Mouse (Mus musculus): Measurements from ENCODE around the gene Zfp985.
"Not testable (repeated sequence)": the region's sequence is repeated elsewhere in the genome, so short reads cannot be mapped to it uniquely, and the experiment has no call there.

Gene Zfp985

GRCm38 (mm10) chr4:147605521-147605920, 52.4 kb downstream of the Zfp985 start:
- DNase-seq (ENCODE audit: low spot score) = no peak

GRCm38 (mm10) chr4:147606511-147606910, 53.4 kb downstream of the Zfp985 start:
- not testable (repeated sequence) for DNase-seq (ENCODE audit: low spot score)

- not testable (repeated sequence) for DNase-seq (ENCODE audit: low spot score)
Observed at GRCm38 (mm10) chr4:147633818-147634262, 80.8 kb downstream of the Zfp985 start.
